Mouse (Mus musculus) thymus, postnatal 0 days (tissue): ENCODE measurements around the gene Syt8. TPM values are rescaled to one million over a fixed set of nuclear protein-coding genes. Genes with fewer than 3 reads are reported as not detected.

Experiments
- DNase-seq: peaks from one replicate; pipeline ENCODE4 v3.0.0-alpha.2; 2015; ENCODE audit warnings: low spot score
- polyA plus RNA-seq: library from polyadenylated mRNA; unstranded; fragments of >200 nt; fragmentation: Nextera tagmentation; extraction: Ambion mirVana; gene quantifications from 2 replicates; pipeline ENCODE4 v1.2.1, GENCODE M21; 2015

Gene Syt8
- polyA plus RNA-seq, 1 experiment from 2014 or later, result 0.34 TPM

- DNase-seq, result no peak
These were observed 9.5 kb downstream of the Syt8 start for GRCm38 (mm10) chr7:142444171-142444570.

- DNase-seq, result no peak
These were observed 10.7 kb downstream of the Syt8 start for GRCm38 (mm10) chr7:142445324-142445723.

GRCm38 (mm10) chr7:142446264-142446663 is 11.6 kb downstream of the Syt8 start:
- DNase-seq, result no peak

DNA sequence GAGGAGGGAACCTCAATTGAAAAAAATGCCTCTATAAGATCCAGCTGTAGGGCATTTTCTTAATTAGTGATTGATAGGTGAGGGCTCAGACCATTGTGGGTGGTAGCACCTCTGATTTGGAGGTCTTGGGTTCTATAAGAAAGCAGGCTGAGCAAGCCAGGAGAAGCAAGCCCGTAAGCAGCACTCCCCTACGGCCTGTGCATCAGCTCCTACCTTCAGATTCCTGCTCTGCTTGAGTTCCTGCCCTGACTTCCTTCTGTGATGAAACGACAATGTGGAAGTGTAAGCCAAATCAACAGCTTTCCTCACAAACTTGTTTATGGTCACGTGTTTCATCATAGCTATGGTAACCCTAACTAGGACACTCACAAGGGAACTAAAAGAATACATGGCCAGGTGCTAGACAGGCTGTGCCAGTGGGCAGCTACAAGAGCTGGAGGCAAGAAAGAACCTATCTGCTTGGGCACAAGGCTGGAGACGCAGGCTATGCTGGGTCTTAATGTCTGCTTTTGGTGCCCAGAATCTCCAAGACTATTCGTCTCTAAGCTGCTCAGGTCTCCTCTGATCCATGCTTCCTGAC is 14.5 kb downstream of the Syt8 start:
- DNase-seq, result no peak

GRCm38 (mm10) chr7:142454706-142455105 is 20.1 kb downstream of the Syt8 start:
- no peak for DNase-seq

- DNase-seq, result no peak
These were observed 20.6 kb downstream of the Syt8 start for GRCm38 (mm10) chr7:142455251-142455650.

GRCm38 (mm10) chr7:142456806-142457205 is 22.2 kb downstream of the Syt8 start:
- DNase-seq, result no peak

DNA sequence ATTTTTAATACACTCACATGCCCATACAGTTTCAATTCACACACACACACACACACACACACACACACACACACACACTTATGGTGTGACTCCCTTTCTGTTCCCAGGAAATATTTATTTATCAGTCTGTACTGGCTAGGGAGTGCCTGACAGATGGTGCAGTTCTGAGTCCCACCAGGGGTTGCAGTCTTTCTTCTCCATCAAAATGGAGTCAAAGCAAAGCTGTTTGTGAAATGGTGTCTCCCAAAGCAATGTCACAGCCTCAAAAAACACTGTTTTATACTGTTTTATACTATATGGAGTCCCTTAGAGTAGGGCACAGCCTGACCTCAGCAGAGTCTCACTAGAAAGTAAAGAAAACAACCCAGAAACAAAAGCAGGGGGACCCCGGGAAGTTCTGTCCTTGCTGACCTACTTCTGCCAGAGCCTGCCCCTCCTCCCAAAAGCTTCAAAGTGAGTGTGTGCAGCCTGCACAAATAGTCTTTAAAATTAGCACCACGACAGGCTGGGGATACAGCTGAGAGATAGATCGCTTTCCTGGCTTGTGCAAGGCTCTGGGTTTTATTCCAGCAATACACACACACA is 22.7 kb downstream of the Syt8 start:
- peak; percentile 80 for DNase-seq

DNA sequence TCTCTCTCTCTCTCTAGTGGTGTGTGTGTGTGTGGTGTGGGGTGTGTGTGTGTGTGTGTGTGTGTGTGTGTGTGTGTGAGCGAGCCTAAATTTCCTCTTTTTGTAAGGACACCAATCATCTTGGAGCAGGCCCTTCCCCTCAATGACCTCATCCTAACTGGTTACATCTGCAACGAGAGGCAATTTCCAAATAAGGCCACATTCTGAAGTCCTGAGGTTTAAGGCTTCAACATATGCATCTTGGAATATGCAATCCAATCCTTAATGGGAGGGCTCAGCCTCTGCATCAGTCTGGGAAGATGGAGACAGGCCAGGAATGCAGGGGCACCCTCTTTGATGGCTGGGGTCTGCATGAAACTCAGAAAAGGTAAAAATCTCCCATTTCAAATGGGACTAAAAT is 23.4 kb downstream of the Syt8 start:
- no peak for DNase-seq

DNA sequence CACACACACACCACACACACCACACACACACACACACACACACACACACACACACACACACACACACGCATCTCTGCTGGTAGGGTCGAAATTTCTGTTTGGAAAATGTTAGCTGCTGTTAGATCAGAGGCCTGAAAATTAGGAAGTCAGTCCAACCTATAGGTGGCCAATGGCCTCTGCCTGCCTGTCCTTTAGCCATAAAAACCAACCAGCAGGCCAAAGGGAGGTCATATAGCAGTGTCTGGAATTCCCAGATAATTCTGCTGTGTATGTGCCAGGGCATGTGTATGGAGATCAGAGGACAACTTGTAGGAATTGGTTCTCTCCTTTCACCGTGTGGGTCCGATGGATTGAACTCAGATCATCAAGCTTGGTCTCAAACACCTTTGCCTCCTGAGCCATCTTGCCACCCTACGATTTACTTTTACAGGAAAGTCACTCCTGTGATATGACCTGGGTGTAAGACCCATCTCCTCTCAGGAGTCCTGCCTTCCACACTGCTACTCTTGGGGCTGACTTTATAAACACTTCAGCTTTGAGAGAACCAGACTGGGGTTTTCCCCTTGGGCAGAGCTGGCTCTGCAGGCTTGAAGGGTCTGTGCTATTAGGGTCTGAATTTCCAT is 24.1 kb downstream of the Syt8 start:
- DNase-seq, result no peak

- no peak for DNase-seq
These were observed 24.6 kb downstream of the Syt8 start for GRCm38 (mm10) chr7:142459299-142459691.

- DNase-seq, result peak; percentile 76
These were observed 26.0 kb downstream of the Syt8 start, which contains the start of gene Lsp1 for GRCm38 (mm10) chr7:142460636-142461077. Lsp1 (plus strand) TSS chr7:142460809.

- DNase-seq, result no peak
These were observed 26.8 kb downstream of the Syt8 start for GRCm38 (mm10) chr7:142461446-142461845.

GRCm38 (mm10) chr7:142462190-142462589 is 27.5 kb downstream of the Syt8 start:
- DNase-seq, result no peak

DNA sequence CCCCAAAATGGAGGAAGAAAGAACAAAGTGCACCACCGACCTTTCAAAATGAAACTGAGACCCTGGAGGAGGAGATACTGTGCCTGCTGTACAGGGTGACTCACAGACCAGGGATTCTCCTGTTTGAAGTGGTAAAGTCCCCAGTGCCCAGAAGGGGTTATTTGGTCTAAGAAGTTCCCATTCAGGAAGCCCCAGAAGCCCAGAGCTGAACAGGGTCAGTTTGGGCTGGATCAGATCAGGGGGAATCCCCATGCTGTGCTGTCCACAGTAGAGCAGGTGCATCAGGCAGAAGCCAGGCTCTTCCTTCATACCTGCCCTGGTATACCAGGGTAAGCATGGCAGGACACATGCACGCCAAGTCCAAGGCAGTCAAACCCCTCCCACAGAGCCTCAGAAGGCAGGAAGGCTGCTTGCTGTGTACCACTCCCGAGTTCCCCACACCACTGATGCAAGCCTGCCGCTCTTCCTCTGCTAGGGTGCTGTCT is 28.0 kb downstream of the Syt8 start:
- DNase-seq, result no peak

DNA sequence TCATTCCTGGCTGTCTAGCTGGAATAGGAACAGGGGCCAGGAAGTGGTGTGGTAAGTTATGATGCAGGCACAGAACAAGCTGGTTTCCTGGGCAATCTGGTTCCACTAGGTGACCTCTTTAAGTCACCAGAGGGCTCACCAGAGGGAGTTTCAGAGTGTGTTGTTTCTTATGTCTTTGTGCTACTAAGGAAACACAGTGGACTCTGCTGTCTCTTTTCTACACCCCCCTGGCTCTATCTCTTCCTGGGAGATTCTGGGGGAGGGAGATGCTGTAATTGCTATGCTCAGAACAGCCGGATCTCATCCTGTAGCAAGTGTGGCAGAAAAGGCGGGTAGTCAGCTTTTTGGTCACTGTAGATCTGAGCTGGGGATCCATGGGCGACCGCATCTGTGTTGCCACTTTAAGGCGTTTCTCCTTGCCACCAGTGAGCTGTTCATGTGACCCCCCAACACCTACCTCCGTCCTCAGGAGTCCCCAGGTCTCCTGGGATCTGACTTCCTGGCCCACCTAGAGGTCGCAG is 35.6 kb downstream of the Syt8 start:
- DNase-seq, result no peak

- DNase-seq, result no peak
These were observed 36.3 kb downstream of the Syt8 start for GRCm38 (mm10) chr7:142470808-142471413.

DNA sequence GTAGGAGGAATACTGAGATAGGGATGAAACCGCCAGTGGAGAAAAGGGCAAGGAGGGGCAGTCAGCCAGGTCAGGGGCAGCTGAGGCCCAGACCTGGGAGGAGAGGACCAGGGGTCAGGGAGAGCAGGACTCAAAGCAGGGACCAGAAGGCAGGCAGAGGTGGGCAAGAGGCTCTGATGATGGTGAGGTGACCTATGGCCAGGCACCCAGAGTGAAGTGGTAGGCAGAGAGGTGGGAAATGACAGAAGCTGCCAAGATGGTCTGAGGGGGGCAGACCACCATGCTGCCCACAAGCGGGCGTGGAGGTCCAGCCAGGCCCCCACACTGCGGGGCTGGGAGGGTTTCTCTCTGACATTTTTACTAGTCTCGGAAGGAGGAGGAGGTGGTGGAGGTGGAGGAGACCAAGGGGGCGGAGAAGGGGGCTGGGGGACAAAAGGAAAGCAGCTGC is 36.8 kb downstream of the Syt8 start:
- DNase-seq, result no peak

GRCm38 (mm10) chr7:142471884-142472570 is 37.4 kb downstream of the Syt8 start:
- DNase-seq, result no peak

DNA sequence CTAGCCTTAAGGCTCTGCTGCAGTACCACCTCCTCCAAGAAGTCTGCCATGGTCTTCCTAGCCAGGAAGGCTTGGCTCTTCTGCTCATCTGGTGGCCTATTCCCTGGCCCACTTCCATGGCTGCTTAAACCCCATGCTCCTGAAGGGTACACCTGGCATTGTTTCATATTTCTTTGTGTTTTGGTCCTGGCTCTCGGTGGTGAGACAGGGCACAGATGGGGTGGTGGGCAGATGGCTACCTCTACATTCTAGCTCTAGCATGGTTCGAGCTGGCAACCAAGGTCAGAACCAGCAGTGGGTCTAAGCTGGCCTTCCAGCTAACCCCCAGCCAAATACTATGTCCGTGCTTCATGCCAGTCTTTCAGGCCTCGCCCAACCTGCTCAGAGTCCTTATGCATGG is 38.3 kb downstream of the Syt8 start:
- DNase-seq, result no peak

DNA sequence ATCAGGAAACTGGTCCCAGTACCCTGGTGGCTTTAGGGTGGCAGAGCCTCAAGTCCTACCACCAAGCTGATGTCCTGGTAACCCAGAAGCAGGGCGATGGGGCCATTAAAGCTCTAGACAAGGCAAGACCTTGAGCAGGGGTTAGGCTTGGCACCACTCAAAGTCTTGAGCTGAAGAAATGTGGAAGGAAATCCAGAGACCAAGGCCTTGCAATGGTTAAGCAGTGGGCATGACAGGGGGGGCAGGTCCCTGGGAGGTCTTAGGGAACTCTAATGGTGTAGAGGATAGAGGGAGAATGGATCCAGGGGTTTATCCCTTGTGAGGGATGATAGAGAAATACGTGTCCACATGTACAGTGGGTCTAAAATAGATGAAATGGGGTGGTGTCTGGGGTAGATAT is 38.8 kb downstream of the Syt8 start:
- DNase-seq, result no peak
